8 mouse cellular contexts compared by ENCODE assay signal in genomic region chr2:62664135-62664670, GRCm38 (mm10). TPM values are rescaled to one million over a fixed set of nuclear protein-coding genes. Genes with fewer than 3 reads are reported as not detected.
DNase-seq lines count a peak whose midpoint lies in the region; ATAC-seq and TF ChIP-seq lines count a peak whose summit lies in the region.

Gene Gca, plus strand, starts transcription at chr2:62664285.

- peak within 1 kb of the TSS; percentile 32; the same call in 1 of the 2 replicates for H3K27ac ChIP-seq in cortical plate, adult 2 months (ENCODE audit: insufficient read depth, low read length)
- no peak within 1 kb of the TSS for H3K27ac ChIP-seq in hindbrain, postnatal 0 days
- H3K27ac ChIP-seq in left cerebral cortex, adult 2 months, result peak within 1 kb of the TSS; percentile 54
- H3K27ac ChIP-seq in macrophage, result no peak within 1 kb of the TSS

- ATAC-seq in hindbrain, postnatal 0 days, result peak; percentile 99

- no peaks in the 10 kb centered on the region for H3K79me2 ChIP-seq in macrophage (ENCODE audit: inconsistent target)

- WGBS in hindbrain, postnatal 0 days, result 1% methylated on average over 43 of the region's 43 CpGs
- 1% methylated on average over 43 of the region's 43 CpGs for WGBS in macrophage (ENCODE audit: missing documents)

- peak; percentile 68 for DNase-seq in WW6 (ENCODE audit: low read depth, low spot score)
- DNase-seq in gastrocnemius, adult 8-10 months (ENCODE audit: low spot score in 2 of 2), result peak; percentile 54 to 68
- peak; percentile 90 for DNase-seq in hindbrain, postnatal 0 days (ENCODE audit: low spot score)
- DNase-seq in left cerebral cortex, adult 2 months (ENCODE audit: extremely low spot score in 1 of 2, low spot score in 2 of 2), result peak; percentile 77 to 82
- peak; percentile 82 to 84 for DNase-seq in right cerebral cortex, adult 2 months (ENCODE audit: low spot score in 2 of 2)
- DNase-seq in urinary bladder, postnatal 10 days (ENCODE audit: low spot score), result peak; percentile 15

- H3K4me1 ChIP-seq in cortical plate, adult 2 months (ENCODE audit: control insufficient read depth, insufficient read depth, low read length), result no peaks in the 10 kb centered on the region; the same call in 1 of the 2 replicates
- H3K4me1 ChIP-seq in hindbrain, postnatal 0 days (ENCODE audit: insufficient read depth, low read length), result no peaks in the 10 kb centered on the region

- H3K4me2 ChIP-seq in hindbrain, postnatal 0 days (ENCODE audit: low read depth, low read length), result peak within 1 kb of the TSS; percentile 91

- no peak for TF ChIP-seq CTCF in cortical plate, adult 2 months (IDR thresholded peaks at IDR 0.05; ENCODE audit: extremely low read depth, insufficient read depth, low read length)
- TF ChIP-seq CTCF in hindbrain, postnatal 0 days (IDR thresholded peaks at IDR 0.05; ENCODE audit: low read depth), result no peak
- no peak for TF ChIP-seq CTCF in left cerebral cortex, adult 2 months (IDR thresholded peaks at IDR 0.05)

- no peaks in the 10 kb centered on the region for H3K9me3 ChIP-seq in hindbrain, postnatal 0 days (ENCODE audit: low read length)

- H3K27me3 ChIP-seq in hindbrain, postnatal 0 days (ENCODE audit: insufficient read depth, low read length), result no peaks in the 10 kb centered on the region

- intact Hi-C loops in left cerebral cortex, adult 2 months (cut with DNase I), result no loop called here

- no peaks in the 10 kb centered on the region for H3K36me3 ChIP-seq in hindbrain, postnatal 0 days (ENCODE audit: insufficient read depth, low read length)
- H3K36me3 ChIP-seq in macrophage (ENCODE audit: inconsistent target), result no peaks in the 10 kb centered on the region

- peak within 1 kb of the TSS; percentile 63 for H3K9ac ChIP-seq in hindbrain, postnatal 0 days (replicated peaks; ENCODE audit: low read length)

- TF ChIP-seq POLR2A in cortical plate, adult 2 months (IDR thresholded peaks at IDR 0.05; ENCODE audit: extremely low read depth, insufficient read depth, low read length), result peak; percentile 70; the same call in 1 of the 2 replicates

- peak within 1 kb of the TSS; percentile 96 for H3K4me3 ChIP-seq in cortical plate, adult 2 months (ENCODE audit: insufficient read depth, low read length)
- peak within 1 kb of the TSS; percentile 70 for H3K4me3 ChIP-seq in hindbrain, postnatal 0 days (ENCODE audit: low read length)
- H3K4me3 ChIP-seq in left cerebral cortex, adult 2 months, result peak within 1 kb of the TSS; percentile 81
- H3K4me3 ChIP-seq in macrophage (ENCODE audit: inconsistent target), result peak within 1 kb of the TSS; percentile 40

RNA-seq across cellular contexts. Expression of gene Gca, which starts in this region (rescaled TPM):
- polyA plus RNA-seq in cortical plate, adult 2 months (2012; rRNA removed), result 19.1 and 19.2 TPM in 2 replicates
- 1 to 10 TPM; 4.2 to 5.8 (median 5.1) TPM for total RNA-seq in gastrocnemius, adult 8-10 months (2022)
- 2.4 and 2.7 TPM in 2 replicates for total RNA-seq in hindbrain, postnatal 0 days (2014; rRNA removed)
- 4.1 and 4.3 TPM in 2 replicates for polyA plus RNA-seq in hindbrain, postnatal 0 days (2015; fragmentation: Nextera tagmentation; extraction: Ambion mirVana)
- total RNA-seq in left cerebral cortex, adult 2 months (2021), result 10 to 100 TPM; 12.7 to 22.3 TPM
- 10 to 100 TPM; 12.0 to 60.2 (median 28.6) TPM for total RNA-seq in macrophage (2018; cell fraction: chromatin; rRNA removed)
- 10 to 100 TPM in 13 of 26 experiments, 1 to 10 TPM in 13; 3.2 to 31.7 (median 11.1) TPM for total RNA-seq in macrophage (2018; cell fraction: cytosol; rRNA removed)
- 10 to 100 TPM in 20 of 26 experiments, 1 to 10 TPM in 6; 6.9 to 48.8 (median 29.7) TPM for total RNA-seq in macrophage (2018; cell fraction: nucleus; rRNA removed)
- polyA plus RNA-seq in macrophage (2018), result 3.1 to 5.4 TPM (median 3.5 TPM) in 3 replicates

Comparison
In these comparisons a context has a peak if more than half of its experiments do, and no peak if none do; other contexts are left out.
1. DNase-seq: peak in every context shown above with its lines; median percentile 90 in hindbrain, postnatal 0 days; 83 in right cerebral cortex, adult 2 months; 80 in left cerebral cortex, adult 2 months; 68 in WW6; 61 in gastrocnemius, adult 8-10 months; 15 in urinary bladder, postnatal 10 days.
2. H3K27ac ChIP-seq: peak in cortical plate, adult 2 months (single experiment) and left cerebral cortex, adult 2 months (single experiment); none in hindbrain, postnatal 0 days (single experiment) and macrophage (single experiment).
3. H3K4me3 ChIP-seq: peak in every context shown above with its lines; median percentile 96 in cortical plate, adult 2 months; 81 in left cerebral cortex, adult 2 months; 70 in hindbrain, postnatal 0 days; 40 in macrophage.